20 mouse cellular contexts compared by ENCODE assay signal in the genomic region with DNA sequence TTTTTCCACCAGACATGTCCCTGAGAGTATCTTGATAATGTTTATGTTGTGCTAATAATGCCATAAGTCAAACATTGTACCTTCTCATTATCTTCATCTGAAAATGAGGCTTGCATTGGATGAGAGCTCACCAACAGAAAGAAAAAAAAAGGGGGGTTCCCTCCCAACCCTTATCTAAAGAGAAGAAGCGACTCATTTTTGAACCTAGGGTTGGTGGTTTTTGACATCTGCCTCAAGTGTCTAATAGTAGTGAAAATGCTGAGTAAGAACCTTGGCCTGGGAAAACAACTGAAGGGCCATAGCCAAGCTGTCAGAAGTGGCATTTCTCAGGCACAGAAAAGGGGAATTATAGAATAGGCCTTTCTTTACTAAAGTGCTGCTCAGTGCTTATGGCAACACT.
"Had no signal": no experiment of that assay in that cellular context is flagged by ENCODE, and none has a peak within 500 bp of the region (broad histone marks: within the 10 kb centered on the region; RNA-seq: fewer than 3 reads in every experiment).

No protein-coding gene starts in this region.

- H3K4me1 ChIP-seq: midbrain, embryonic 15.5 days; neural tube, embryonic 12.5 days; stomach, embryonic 15.5 days had no signal

- H3K36me3 ChIP-seq: kidney, embryonic 15.5 days; liver, embryonic 13.5 days; midbrain, embryonic 12.5 days; midbrain, embryonic 15.5 days; neural tube, embryonic 12.5 days; neural tube, embryonic 15.5 days; stomach, embryonic 15.5 days had no signal

- H3K4me3 ChIP-seq: kidney, embryonic 15.5 days; layer of hippocampus, adult 2 months; liver, embryonic 13.5 days; megakaryocyte, embryonic 14.5 days; midbrain, embryonic 12.5 days; midbrain, embryonic 15.5 days; neural tube, embryonic 12.5 days; neural tube, embryonic 15.5 days; stomach, embryonic 15.5 days had no signal

- H3K27ac ChIP-seq: kidney, embryonic 15.5 days; layer of hippocampus, adult 2 months; liver, embryonic 13.5 days; midbrain, embryonic 12.5 days; midbrain, embryonic 15.5 days; neural tube, embryonic 12.5 days; neural tube, embryonic 15.5 days; stomach, embryonic 15.5 days had no signal

- H3K9me3 ChIP-seq: kidney, embryonic 15.5 days; liver, embryonic 13.5 days; megakaryocyte, embryonic 14.5 days; midbrain, embryonic 12.5 days; midbrain, embryonic 15.5 days; neural tube, embryonic 12.5 days; neural tube, embryonic 15.5 days; stomach, embryonic 15.5 days had no signal

- ATAC-seq: midbrain, embryonic 15.5 days had no signal

- DNase-seq: kidney, adult 11 months; kidney, adult 8-10 months; kidney, postnatal 10 days; kidney, postnatal 36 days; layer of hippocampus, adult 9-11 months; liver, embryonic 13.5 days; lung, adult 2 months; lung, postnatal 14 days; lung, postnatal 4 days; right cerebral cortex, postnatal 25 days; spleen, adult 18-20 months; thymus, postnatal 36 days had no signal

- H3K9ac ChIP-seq: kidney, embryonic 15.5 days; liver, embryonic 13.5 days; midbrain, embryonic 12.5 days; midbrain, embryonic 15.5 days; neural tube, embryonic 12.5 days; neural tube, embryonic 15.5 days; stomach, embryonic 15.5 days had no signal

- H3K4me2 ChIP-seq: kidney, embryonic 15.5 days; liver, embryonic 13.5 days; midbrain, embryonic 12.5 days; midbrain, embryonic 15.5 days; neural tube, embryonic 12.5 days; neural tube, embryonic 15.5 days; stomach, embryonic 15.5 days had no signal

- H3K27me3 ChIP-seq: kidney, embryonic 15.5 days; liver, embryonic 13.5 days; megakaryocyte, embryonic 14.5 days; midbrain, embryonic 12.5 days; midbrain, embryonic 15.5 days; neural tube, embryonic 12.5 days; neural tube, embryonic 15.5 days; stomach, embryonic 15.5 days had no signal
